Mouse (Mus musculus): ENCODE data around the gene Ankrd63. TPM values are rescaled to one million over a fixed set of nuclear protein-coding genes. Genes with fewer than 3 reads are reported as not detected.

Gene Ankrd63
- polyA plus RNA-seq, 1 experiment from 2014 or later, result 0.11 TPM

GRCm38 (mm10) chr2:118729194-118729593 is 25.4 kb upstream of the Ankrd63 start:
- H3K4me1 ChIP-seq (replicated peaks; ENCODE audit: control insufficient read depth, insufficient read depth), result peaks cover 5% of the 10 kb centered on the region
- no peak for DNase-seq (ENCODE audit: low spot score)
- no peak for ATAC-seq (ENCODE audit: low FRiP score, low TSS enrichment)
- H3K27ac ChIP-seq (replicated peaks), result peak overlapping the region; percentile 53; the same call in 1 of the 2 replicates
- no peak overlapping the region for H3K9ac ChIP-seq (ENCODE audit: low read length)
- H3K36me3 ChIP-seq (ENCODE audit: control insufficient read depth, insufficient read depth, low read length), result no peaks in the 10 kb centered on the region
- 37% methylated on average over 4 of the region's 4 CpGs for WGBS
- H3K4me2 ChIP-seq (replicated peaks; ENCODE audit: low read depth), result no peak overlapping the region
- no peak overlapping the region for H3K4me3 ChIP-seq (ENCODE audit: low read depth, low read length)
- no peaks in the 10 kb centered on the region for H3K27me3 ChIP-seq (ENCODE audit: control insufficient read depth, insufficient read depth, low read length)
- no peaks in the 10 kb centered on the region for H3K9me3 ChIP-seq (ENCODE audit: control insufficient read depth, low read length)
- no peak for TF ChIP-seq EP300 (optimal IDR thresholded peaks at IDR 0.05)
- TF ChIP-seq CTCF (IDR thresholded peaks at IDR 0.05; ENCODE audit: low read depth), result no peak

- no peak for DNase-seq (ENCODE audit: low spot score)
- H3K4me3 ChIP-seq (ENCODE audit: low read depth, low read length), result no peak within 1 kb of the TSS
- H3K36me3 ChIP-seq (ENCODE audit: control insufficient read depth, insufficient read depth, low read length), result no peaks in the 10 kb centered on the region
- H3K9me3 ChIP-seq (ENCODE audit: control insufficient read depth, low read length), result no peaks in the 10 kb centered on the region
- no peaks in the 10 kb centered on the region for H3K27me3 ChIP-seq (ENCODE audit: control insufficient read depth, insufficient read depth, low read length)
- peaks cover 5% of the 10 kb centered on the region for H3K4me1 ChIP-seq (replicated peaks; ENCODE audit: control insufficient read depth, insufficient read depth)
- TF ChIP-seq EP300 (optimal IDR thresholded peaks at IDR 0.05), result no peak
- no peak for TF ChIP-seq CTCF (IDR thresholded peaks at IDR 0.05; ENCODE audit: low read depth)
- H3K27ac ChIP-seq (replicated peaks), result peak within 1 kb of the TSS; percentile 53
- peak within 1 kb of the TSS; percentile 45; the same call in 1 of the 2 replicates for H3K9ac ChIP-seq (ENCODE audit: low read length)
- WGBS, result 20% methylated on average over 7 of the region's 7 CpGs
- peak within 1 kb of the TSS; percentile 35 for H3K4me2 ChIP-seq (replicated peaks; ENCODE audit: low read depth)
- 0 out of 2 replicates have a peak, but pooled peaks have one; percentile 30 for ATAC-seq (ENCODE audit: low FRiP score, low TSS enrichment)
These were observed 24.6 kb upstream of the Ankrd63 start, which contains the start of gene Plcb2 for GRCm38 (mm10) chr2:118728337-118728736. TSS of gene Plcb2 (minus strand) at chr2:118728438.

- Histone ChIP-seq H3K27me3 (ENCODE audit: control insufficient read depth, insufficient read depth, low read length) (no peaks in the 10 kb centered on the region), H3K9ac (ENCODE audit: low read length) (peak overlapping the region; percentile 45; the same call in 1 of the 2 replicates), H3K4me2 (replicated peaks; ENCODE audit: low read depth) (peak overlapping the region; percentile 35), H3K36me3 (ENCODE audit: control insufficient read depth, insufficient read depth, low read length) (no peaks in the 10 kb centered on the region), H3K4me3 (ENCODE audit: low read depth, low read length) (no peak overlapping the region), H3K4me1 (replicated peaks; ENCODE audit: control insufficient read depth, insufficient read depth) (peaks cover 5% of the 10 kb centered on the region), H3K9me3 (ENCODE audit: control insufficient read depth, low read length) (no peaks in the 10 kb centered on the region), H3K27ac (replicated peaks) (peak overlapping the region; percentile 53; the same call in 1 of the 2 replicates)
- DNase-seq (ENCODE audit: low spot score) (no peak), ATAC-seq (ENCODE audit: low FRiP score, low TSS enrichment) (no peak; the same call in 1 of the 2 replicates)
- WGBS, result 21% methylated on average over 9 of the region's 9 CpGs
- TF ChIP-seq CTCF (IDR thresholded peaks at IDR 0.05; ENCODE audit: low read depth) (no peak), EP300 (optimal IDR thresholded peaks at IDR 0.05) (no peak)
These were observed 24.1 kb upstream of the Ankrd63 start for GRCm38 (mm10) chr2:118727911-118728310.

- H3K27me3 ChIP-seq (ENCODE audit: control insufficient read depth, insufficient read depth, low read length), result no peaks in the 10 kb centered on the region
- no peak for TF ChIP-seq EP300 (optimal IDR thresholded peaks at IDR 0.05)
- TF ChIP-seq CTCF (IDR thresholded peaks at IDR 0.05; ENCODE audit: low read depth), result no peak
- no peaks in the 10 kb centered on the region for H3K9me3 ChIP-seq (ENCODE audit: control insufficient read depth, low read length)
- no peak overlapping the region for H3K27ac ChIP-seq (replicated peaks)
- peaks cover 5% of the 10 kb centered on the region for H3K4me1 ChIP-seq (replicated peaks; ENCODE audit: control insufficient read depth, insufficient read depth)
- DNase-seq (ENCODE audit: low spot score) (no peak), ATAC-seq (ENCODE audit: low FRiP score, low TSS enrichment) (no peak)
- no peak overlapping the region for H3K9ac ChIP-seq (ENCODE audit: low read length)
- H3K36me3 ChIP-seq (ENCODE audit: control insufficient read depth, insufficient read depth, low read length), result no peaks in the 10 kb centered on the region
- H3K4me2 ChIP-seq (replicated peaks; ENCODE audit: low read depth), result no peak overlapping the region
- 90% methylated on average over 2 of the region's 2 CpGs for WGBS
- H3K4me3 ChIP-seq (ENCODE audit: low read depth, low read length), result no peak overlapping the region
These were observed 23.1 kb upstream of the Ankrd63 start for GRCm38 (mm10) chr2:118726873-118727272.

- no peak overlapping the region for H3K9ac ChIP-seq (ENCODE audit: low read length)
- no peaks in the 10 kb centered on the region for H3K36me3 ChIP-seq (ENCODE audit: control insufficient read depth, insufficient read depth, low read length)
- no peaks in the 10 kb centered on the region for H3K27me3 ChIP-seq (ENCODE audit: control insufficient read depth, insufficient read depth, low read length)
- H3K4me3 ChIP-seq (ENCODE audit: low read depth, low read length), result no peak overlapping the region
- H3K4me2 ChIP-seq (replicated peaks; ENCODE audit: low read depth), result no peak overlapping the region
- no peaks in the 10 kb centered on the region for H3K9me3 ChIP-seq (ENCODE audit: control insufficient read depth, low read length)
- TF ChIP-seq CTCF (IDR thresholded peaks at IDR 0.05; ENCODE audit: low read depth), result no peak
- no peak for TF ChIP-seq EP300 (optimal IDR thresholded peaks at IDR 0.05)
- DNase-seq (ENCODE audit: low spot score) (no peak), ATAC-seq (ENCODE audit: low FRiP score, low TSS enrichment) (no peak)
- H3K4me1 ChIP-seq (replicated peaks; ENCODE audit: control insufficient read depth, insufficient read depth), result peaks cover 5% of the 10 kb centered on the region
- 70% methylated on average over 4 of the region's 4 CpGs for WGBS
- H3K27ac ChIP-seq (replicated peaks), result no peak overlapping the region
These were observed 21.7 kb upstream of the Ankrd63 start for GRCm38 (mm10) chr2:118725511-118725910.

GRCm38 (mm10) chr2:118723693-118724486 is 20.1 kb upstream of the Ankrd63 start:
- peaks cover 2% of the 10 kb centered on the region; the same call in 1 of the 2 replicates for H3K4me1 ChIP-seq (replicated peaks; ENCODE audit: control insufficient read depth, insufficient read depth)
- no peak overlapping the region for H3K4me2 ChIP-seq (replicated peaks; ENCODE audit: low read depth)
- WGBS, result 83% methylated on average over 15 of the region's 15 CpGs
- H3K9ac ChIP-seq (ENCODE audit: low read length), result no peak overlapping the region
- ATAC-seq (ENCODE audit: low FRiP score, low TSS enrichment), result no peak
- no peaks in the 10 kb centered on the region for H3K36me3 ChIP-seq (ENCODE audit: control insufficient read depth, insufficient read depth, low read length)
- no peak for TF ChIP-seq CTCF (IDR thresholded peaks at IDR 0.05; ENCODE audit: low read depth)
- no peak overlapping the region for H3K27ac ChIP-seq (replicated peaks)
- no peak for DNase-seq (ENCODE audit: low spot score)
- no peak overlapping the region for H3K4me3 ChIP-seq (ENCODE audit: low read depth, low read length)
- no peaks in the 10 kb centered on the region for H3K9me3 ChIP-seq (ENCODE audit: control insufficient read depth, low read length)
- no peaks in the 10 kb centered on the region for H3K27me3 ChIP-seq (ENCODE audit: control insufficient read depth, insufficient read depth, low read length)

Measured in stomach, postnatal 0 days (tissue).